Mouse (Mus musculus) Patski (cell line): ENCODE results near the gene Izumo1. TPM values are rescaled to one million over a fixed set of nuclear protein-coding genes. Genes with fewer than 3 reads are reported as not detected.

ENCODE experiments used
- ATAC-seq: fragments of 100-300 bp; one replicate; pipeline ENCODE4 v1.8.0; 2021
- CTCF ChIA-PET: fragments of 350-600 bp; sonication (Branson Sonifier 250); formaldehyde crosslinking; loops from one replicate; lab custom pipeline; 2022; ENCODE audit warnings: inconsistent platforms; lab: Charles Lee
- POLR2A ChIA-PET: fragments of 350-600 bp; sonication (Branson Sonifier 250); formaldehyde crosslinking; loops from one replicate; lab custom pipeline; 2022; ENCODE audit warnings: antibody characterized with exemption, inconsistent platforms; lab: Charles Lee
- DNase-seq: peaks from one replicate; pipeline ENCODE4 v3.0.0-alpha.2; 2011; ENCODE audit warnings: low read depth, low spot score
- H3K27me3 ChIP-seq: fragments of 371-371 bp; one replicate; pipeline ENCODE4 v1.5.1; 2021
- CTCF ChIP-seq: fragments of 100-300 bp; IDR thresholded peaks from one replicate; pipeline ENCODE4 v1.5.1; 2021
- in situ Hi-C: fragments of 300-500 bp; cut with MboI; formaldehyde crosslinking; loops from 3 replicates; pipeline ENCODE4 v1.11.1; 2018; ENCODE audit warnings: low pct_unique_long_range_greater_than_20kb, mixed read lengths
- polyA plus RNA-seq: library from polyadenylated mRNA; unstranded; gene quantifications from one replicate; pipeline ENCODE4 v1.2.3, GENCODE M21; 2021

Izumo1 gene
- polyA plus RNA-seq, 1 experiment from 2014 or later, result 0.12 TPM

DNA sequence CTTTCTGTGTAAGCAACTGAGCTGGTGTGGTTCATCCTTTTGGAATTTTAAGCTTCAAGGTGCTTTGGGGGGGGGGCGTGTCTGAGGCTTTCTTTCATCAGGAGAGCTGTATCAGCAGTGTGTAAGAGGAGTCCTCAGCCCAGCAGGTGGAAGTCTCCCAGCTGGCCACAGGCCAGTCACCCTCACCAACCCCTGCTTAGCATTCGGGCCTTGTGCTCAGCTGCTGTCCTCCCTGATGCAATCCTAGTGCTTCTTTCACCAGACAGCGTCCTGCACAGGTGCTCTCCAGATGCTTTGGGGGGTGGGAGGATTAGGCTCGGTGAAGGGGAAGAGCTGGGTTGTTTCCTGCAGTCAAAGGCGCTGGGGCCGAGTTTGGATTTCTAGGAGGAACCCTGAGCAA lies 5.3 kb upstream of the Izumo1 start:
- POLR2A ChIA-PET, result interaction anchor here (0.7 kb wide), 1 partner anchor 12 kb away, joined by 4 read pairs; the partner anchor contains the start of gene Rasip1
- ATAC-seq, result peak; percentile 72

DNA sequence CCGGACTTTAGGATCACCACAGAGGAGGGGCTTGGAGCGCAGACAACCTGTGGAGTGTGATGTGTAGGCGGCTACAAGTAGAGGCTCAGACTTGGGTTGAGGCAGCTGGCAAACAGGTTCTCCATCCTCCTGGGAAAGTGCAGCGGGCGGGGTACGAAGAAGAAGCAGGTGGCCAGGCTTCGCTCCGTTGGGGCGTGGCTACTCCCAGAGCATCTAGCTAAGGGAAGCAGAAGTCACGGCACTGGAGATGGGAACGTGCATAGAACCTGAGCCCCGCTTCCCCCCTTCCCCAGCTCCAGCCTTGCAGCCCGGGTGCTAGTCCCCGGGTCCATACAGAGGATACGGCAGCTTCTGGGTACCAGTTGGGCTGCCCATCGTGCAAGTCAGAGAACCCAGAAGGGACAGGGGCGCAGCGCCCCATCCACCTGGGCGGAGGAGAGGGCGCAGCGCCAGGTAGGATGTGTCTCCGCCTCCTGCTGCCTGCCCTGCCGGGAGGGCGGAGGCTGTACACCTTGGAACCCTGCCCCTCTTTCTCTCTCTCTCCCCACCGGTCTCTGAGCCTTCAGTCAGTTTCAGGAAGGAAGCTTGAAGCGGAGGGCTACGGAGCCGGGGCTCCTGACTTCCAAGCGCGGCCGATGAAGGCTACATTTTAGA lies 4.4 kb upstream of the Izumo1 start, which contains the start of gene Fut1:
TSS of gene Fut1 (plus strand) at position 248 of the 654 bp plus-strand sequence.
- ChIA-PET CTCF (interaction anchor here (1.1 to 2.3 kb wide), 4 partner anchors 11 to 66 kb away, joined by 3 to 14 read pairs (median 6); partner anchors contain the start of genes Ntn5 and Rasip1), POLR2A (no interaction called here)
- in situ Hi-C loops, result no loop called here
- ATAC-seq, result no peak
- no peak for DNase-seq
- no peaks in the 10 kb centered on the region for H3K27me3 ChIP-seq
- TF ChIP-seq CTCF, result no peak

More for the DNA sequence above, 5.3 kb upstream of the Izumo1 start:
- TF ChIP-seq CTCF, result no peak
- H3K27me3 ChIP-seq, result no peaks in the 10 kb centered on the region
- DNase-seq, result no peak
- in situ Hi-C loops, result no loop called here
- CTCF ChIA-PET, result interaction anchor here (1.1 kb wide), 1 partner anchor 17 kb away, joined by 3 read pairs; no protein-coding TSS in a partner anchor

DNA sequence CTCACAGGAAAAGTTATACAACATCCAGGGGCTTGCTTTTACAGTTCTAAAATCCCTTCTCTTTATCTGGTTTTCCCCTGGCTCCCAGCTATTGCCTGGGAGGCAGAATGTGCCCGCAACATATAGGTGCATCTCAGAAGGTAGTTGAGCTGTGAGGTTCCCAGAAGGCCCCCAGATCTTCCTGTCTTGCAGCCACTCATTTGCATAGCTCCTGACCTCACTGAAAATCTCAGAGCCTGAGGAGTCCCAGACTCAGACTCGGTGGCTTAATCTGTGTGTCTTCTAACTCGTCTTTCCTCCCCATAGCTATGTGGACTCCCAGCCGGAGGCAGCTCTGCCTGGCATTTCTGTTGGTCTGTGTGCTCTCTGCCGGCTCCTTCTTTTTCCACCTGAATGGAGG lies 3.3 kb upstream of the Izumo1 start:
- ATAC-seq (no peak), DNase-seq (no peak)
- no peaks in the 10 kb centered on the region for H3K27me3 ChIP-seq
- ChIA-PET POLR2A (interaction anchor here (1.0 kb wide), 1 partner anchor 10 kb away, joined by 3 read pairs; no protein-coding TSS in a partner anchor), CTCF (interaction anchor here (0.7 to 2.3 kb wide), 5 partner anchors 9 to 65 kb away, joined by 3 to 14 read pairs (median 5); partner anchors contain the start of genes Ntn5 and Rasip1)
- no peak for TF ChIP-seq CTCF
- in situ Hi-C loops, result no loop called here

DNA sequence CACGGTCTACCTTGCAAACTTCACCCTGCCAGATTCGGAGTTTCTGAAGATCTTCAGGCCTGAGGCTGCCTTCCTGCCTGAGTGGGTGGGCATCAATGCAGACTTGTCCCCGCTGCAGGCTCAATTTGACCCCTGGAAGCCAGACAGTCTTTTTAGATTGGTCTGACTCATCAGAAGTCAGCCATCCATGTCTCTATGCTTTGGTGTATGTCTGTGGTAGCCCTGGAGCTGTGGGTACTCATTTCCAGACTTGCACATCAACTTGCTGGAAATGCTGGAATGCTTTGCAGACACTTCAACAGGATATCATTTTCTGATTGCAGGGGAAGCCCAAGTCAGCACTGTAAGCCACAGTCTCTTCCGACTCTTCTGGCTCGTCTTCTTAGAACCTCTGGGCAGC lies 2.0 kb upstream of the Izumo1 start:
- peak; percentile 77 for DNase-seq
- CTCF ChIA-PET, result interaction anchor here (1.5 to 1.8 kb wide), 2 partner anchors 14 to 63 kb away, joined by 3 to 5 read pairs; no protein-coding TSS in a partner anchor
- in situ Hi-C loops, result no loop called here
- peak; percentile 57 for ATAC-seq
- POLR2A ChIA-PET, result interaction anchor here (0.7 to 0.8 kb wide), 2 partner anchors 9 to 24 kb away, joined by 3 to 5 read pairs; no protein-coding TSS in a partner anchor
- H3K27me3 ChIP-seq, result no peaks in the 10 kb centered on the region
- TF ChIP-seq CTCF, result no peak

DNA sequence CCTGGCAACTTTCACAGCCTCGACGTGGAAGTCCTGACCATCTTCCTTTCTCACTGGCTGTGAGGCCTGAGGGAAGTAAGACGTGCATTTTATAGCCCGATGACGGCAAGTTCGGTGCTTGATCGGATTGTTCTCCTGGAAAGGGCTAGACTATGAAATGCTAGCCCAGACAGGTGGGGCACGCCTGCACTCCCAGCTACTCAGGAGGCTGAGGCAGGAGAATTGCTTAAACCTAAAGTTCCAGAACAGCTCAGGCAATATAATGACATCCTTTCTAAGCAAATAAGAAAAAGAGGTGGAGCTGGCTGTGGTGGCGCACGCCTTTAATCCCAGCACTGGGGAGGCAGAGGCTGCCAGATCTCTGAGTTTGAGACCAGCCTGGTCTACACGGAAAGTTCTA lies 1.9 kb downstream of the Izumo1 start:
- CTCF ChIA-PET, result interaction anchor here (0.8 to 1.3 kb wide), 2 partner anchors 12 to 18 kb away, joined by 3 read pairs; no protein-coding TSS in a partner anchor
- DNase-seq (no peak), ATAC-seq (no peak)
- in situ Hi-C loops, result no loop called here
- H3K27me3 ChIP-seq, result no peaks in the 10 kb centered on the region
- TF ChIP-seq CTCF, result no peak
- POLR2A ChIA-PET, result interaction anchor here (0.8 kb wide), 1 partner anchor 22 kb away, joined by 3 read pairs; no protein-coding TSS in a partner anchor

DNA sequence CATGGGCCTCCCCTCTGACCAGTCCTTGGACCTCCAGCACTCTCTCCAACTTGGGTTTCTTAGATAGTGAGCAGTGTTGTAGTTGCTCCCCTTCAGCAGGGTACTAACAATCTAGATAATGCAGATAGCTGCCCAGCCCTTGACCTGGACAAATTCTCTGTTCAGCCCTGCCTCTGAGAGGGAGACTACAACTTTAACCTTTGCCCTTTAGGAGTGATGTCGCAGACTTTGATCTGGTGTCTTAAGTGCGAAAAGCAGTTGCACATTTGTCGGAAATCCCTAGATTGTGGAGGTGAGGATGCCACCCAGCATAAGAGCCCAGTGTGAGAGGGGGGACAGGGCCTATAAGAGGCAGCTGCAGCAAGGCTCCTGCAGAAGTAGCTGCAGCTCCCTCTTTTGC lies 3.1 kb downstream of the Izumo1 start:
- ATAC-seq (no peak), DNase-seq (no peak)
- TF ChIP-seq CTCF, result no peak
- CTCF ChIA-PET, result no interaction called here
- in situ Hi-C loops, result no loop called here
- H3K27me3 ChIP-seq, result no peaks in the 10 kb centered on the region
- POLR2A ChIA-PET, result no interaction called here

DNA sequence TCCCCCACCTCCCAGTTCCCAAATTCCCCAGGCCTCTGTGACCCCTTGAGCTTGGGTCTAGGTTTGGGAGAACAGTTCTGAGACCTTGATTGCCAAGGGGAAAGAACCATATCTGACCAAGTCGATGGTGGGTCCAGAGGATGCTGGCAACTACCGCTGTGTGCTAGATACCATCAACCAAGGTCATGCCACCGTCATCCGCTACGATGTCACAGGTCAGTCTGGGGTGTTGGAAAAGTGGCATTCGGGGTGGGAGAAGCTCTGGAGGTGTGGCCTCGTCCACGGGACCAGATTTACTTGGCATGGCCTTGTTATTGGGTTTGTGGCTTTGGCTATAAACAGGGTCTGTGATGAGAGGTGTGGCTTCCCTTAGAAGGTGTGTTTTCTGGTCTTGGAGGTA lies 3.9 kb downstream of the Izumo1 start:
- POLR2A ChIA-PET, result interaction anchor here (0.6 kb wide), 1 partner anchor 121 kb away, joined by 3 read pairs; no protein-coding TSS in a partner anchor
- TF ChIP-seq CTCF, result no peak
- in situ Hi-C loops, result no loop called here
- CTCF ChIA-PET, result interaction anchor here (2.3 kb wide), 1 partner anchor 57 kb away, joined by 7 read pairs; no protein-coding TSS in a partner anchor
- no peak for ATAC-seq
- DNase-seq, result no peak
- H3K27me3 ChIP-seq, result no peaks in the 10 kb centered on the region

DNA sequence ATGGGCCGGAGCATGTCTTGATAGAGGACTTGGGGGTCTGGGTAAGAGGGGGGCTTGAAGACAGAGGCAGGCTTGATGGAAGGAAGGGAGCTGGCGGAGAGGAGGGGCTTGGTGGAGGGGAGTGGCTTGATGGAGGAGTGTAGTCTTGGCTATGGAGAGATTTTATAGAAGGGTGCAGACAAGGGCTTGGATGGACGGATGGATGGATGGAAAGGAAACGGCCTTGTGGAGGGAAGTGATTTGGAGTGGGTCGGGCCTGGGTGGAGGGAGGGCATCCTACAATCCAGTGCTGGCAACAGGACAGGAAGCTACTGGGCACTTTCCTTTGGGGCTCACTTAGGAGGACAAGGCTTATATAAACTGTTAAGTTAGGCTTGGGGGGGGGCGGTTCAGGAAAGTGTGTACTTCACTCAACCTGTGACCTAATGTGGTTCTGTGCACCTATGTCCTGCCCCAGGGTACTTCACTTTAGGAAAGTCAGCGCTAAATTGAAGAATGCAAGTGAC lies 5.0 kb downstream of the Izumo1 start:
- in situ Hi-C loops, result no loop called here
- no peak for TF ChIP-seq CTCF
- ChIA-PET POLR2A (interaction anchor here (0.6 kb wide), 1 partner anchor 63 kb away, joined by 3 read pairs; no protein-coding TSS in a partner anchor), CTCF (interaction anchor here (0.6 to 2.3 kb wide), 2 partner anchors 56 to 129 kb away, joined by 3 to 7 read pairs; no protein-coding TSS in a partner anchor)
- no peaks in the 10 kb centered on the region for H3K27me3 ChIP-seq
- DNase-seq (no peak), ATAC-seq (no peak)

DNA sequence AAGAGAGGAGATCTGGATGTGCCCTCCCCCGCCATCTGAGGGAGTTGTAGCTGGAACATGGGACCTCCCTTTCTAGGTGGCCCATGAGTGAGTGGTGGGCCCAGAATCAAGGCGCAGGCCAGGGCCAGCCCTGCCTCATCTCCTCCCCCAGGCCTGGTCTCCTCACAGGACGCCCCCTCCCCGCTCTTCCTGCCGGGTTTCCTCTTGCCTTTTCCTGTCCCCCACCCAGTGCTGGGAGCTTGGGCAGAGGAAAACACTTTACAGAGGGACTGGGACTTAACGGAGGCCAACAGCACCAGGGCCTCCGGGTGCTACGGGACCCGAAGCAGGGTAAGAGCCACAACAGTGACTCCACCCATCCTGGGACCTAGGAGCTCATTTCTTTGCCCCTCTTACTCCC lies 5.7 kb downstream of the Izumo1 start, which contains the start of gene Rasip1:
TSS of gene Rasip1 (plus strand) at position 228 of the 400 bp plus-strand sequence.
- in situ Hi-C loops, result no loop called here
- CTCF ChIA-PET, result interaction anchor here (1.6 to 2.3 kb wide), 2 partner anchors 9 to 56 kb away, joined by 4 to 7 read pairs; partner anchors contain the start of gene Fut1
- no peak for TF ChIP-seq CTCF
- POLR2A ChIA-PET, result interaction anchor here (1.8 kb wide), 1 partner anchor 11 kb away, joined by 4 read pairs; no protein-coding TSS in a partner anchor
- no peak for DNase-seq
- H3K27me3 ChIP-seq, result no peaks in the 10 kb centered on the region
- no peak for ATAC-seq
